Mouse (Mus musculus) liver, postnatal 0 days (tissue): Measurements from ENCODE around the gene Sult4a1.

Experiments used
- CTCF ChIP-seq: sonication (generic); IDR thresholded peaks from 2 replicates; pipeline ENCODE4 v1.5.1; 2016; ENCODE audit warnings: antibody characterized with exemption, low read depth
- EP300 ChIP-seq: IDR thresholded peaks from 2 replicates; pipeline ENCODE4 v1.6.1; 2016; ENCODE audit warnings: antibody characterized with exemption, low read depth, mild to moderate bottlenecking

DNA sequence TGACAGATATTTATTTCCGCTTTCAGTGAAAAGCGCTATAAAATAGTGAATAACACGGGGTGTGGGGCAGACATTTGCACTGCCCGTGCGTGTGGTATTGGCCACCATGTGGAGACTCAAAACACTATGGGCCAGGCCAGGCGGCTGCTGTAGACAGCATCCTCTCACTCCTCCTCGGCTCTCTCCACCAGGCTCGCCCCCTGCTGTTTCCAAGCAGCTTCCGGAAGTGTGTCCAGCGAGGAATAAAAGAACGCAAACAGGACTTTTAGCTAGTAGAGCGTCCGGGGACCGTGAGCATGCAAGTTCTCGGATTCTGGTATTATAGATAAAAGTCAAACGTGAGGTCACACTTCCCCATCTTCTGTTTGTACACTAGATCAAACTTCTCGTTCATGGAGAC, 28.4 kb downstream of the Sult4a1 start:
- TF ChIP-seq CTCF: no peak
- TF ChIP-seq EP300: no peak
